Mouse (Mus musculus): ENCODE data around the gene Exoc4. TPM values are rescaled to one million over a fixed set of nuclear protein-coding genes. Genes with fewer than 3 reads are reported as not detected.

Gene Exoc4
- polyA plus RNA-seq, 1 experiment from 2014 or later: 11.7 TPM

GRCm38 (mm10) chr6:33399491-33399890 lies 150.6 kb downstream of the Exoc4 start:
- Histone ChIP-seq H3K36me3 (ENCODE audit: insufficient read depth, low read length) (no peaks in the 10 kb centered on the region), H3K27me3 (replicated peaks; ENCODE audit: insufficient read depth, low read length) (no peaks in the 10 kb centered on the region), H3K4me1 (ENCODE audit: insufficient read depth, low read depth, low read length) (no peaks in the 10 kb centered on the region), H3K9me3 (ENCODE audit: low read length) (no peaks in the 10 kb centered on the region), H3K9ac (replicated peaks; ENCODE audit: low read depth) (no peak overlapping the region), H3K4me3 (ENCODE audit: low read depth, low read length) (no peak overlapping the region), H3K4me2 (replicated peaks; ENCODE audit: low read depth, low read length) (no peak overlapping the region), H3K27ac (ENCODE audit: low read length) (no peak overlapping the region)
- ATAC-seq (no peak), DNase-seq (ENCODE audit: low spot score) (no peak)
- WGBS: 80% methylated on average over 1 of the region's 1 CpGs
- TF ChIP-seq CTCF (IDR thresholded peaks at IDR 0.05) (no peak), EP300 (IDR thresholded peaks at IDR 0.05) (no peak)

GRCm38 (mm10) chr6:33401161-33401560 lies 152.3 kb downstream of the Exoc4 start:
- WGBS: 88% methylated on average over 2 of the region's 2 CpGs
- H3K9me3 ChIP-seq (ENCODE audit: low read length): no peaks in the 10 kb centered on the region
- no peak for ATAC-seq
- H3K4me2 ChIP-seq (replicated peaks; ENCODE audit: low read depth, low read length): no peak overlapping the region
- H3K4me3 ChIP-seq (ENCODE audit: low read depth, low read length): no peak overlapping the region
- DNase-seq (ENCODE audit: low spot score): peak; percentile 10
- no peaks in the 10 kb centered on the region for H3K36me3 ChIP-seq (ENCODE audit: insufficient read depth, low read length)
- no peak overlapping the region for H3K9ac ChIP-seq (replicated peaks; ENCODE audit: low read depth)
- H3K27ac ChIP-seq (ENCODE audit: low read length): no peak overlapping the region
- H3K27me3 ChIP-seq (replicated peaks; ENCODE audit: insufficient read depth, low read length): no peaks in the 10 kb centered on the region
- no peaks in the 10 kb centered on the region for H3K4me1 ChIP-seq (ENCODE audit: insufficient read depth, low read depth, low read length)
- no peak for TF ChIP-seq CTCF (IDR thresholded peaks at IDR 0.05)
- TF ChIP-seq EP300 (IDR thresholded peaks at IDR 0.05): no peak

- H3K9me3 ChIP-seq (ENCODE audit: low read length): no peaks in the 10 kb centered on the region
- H3K4me2 ChIP-seq (replicated peaks; ENCODE audit: low read depth, low read length): no peak overlapping the region
- H3K27me3 ChIP-seq (replicated peaks; ENCODE audit: insufficient read depth, low read length): no peaks in the 10 kb centered on the region
- WGBS: 58% methylated on average over 4 of the region's 4 CpGs
- H3K9ac ChIP-seq (replicated peaks; ENCODE audit: low read depth): no peak overlapping the region
- no peak overlapping the region for H3K4me3 ChIP-seq (ENCODE audit: low read depth, low read length)
- no peak for ATAC-seq
- DNase-seq (ENCODE audit: low spot score): peak; percentile 43
- no peak overlapping the region for H3K27ac ChIP-seq (ENCODE audit: low read length)
- TF ChIP-seq EP300 (IDR thresholded peaks at IDR 0.05) (no peak), CTCF (IDR thresholded peaks at IDR 0.05) (peak; percentile 59)
- H3K36me3 ChIP-seq (ENCODE audit: insufficient read depth, low read length): no peaks in the 10 kb centered on the region
- H3K4me1 ChIP-seq (ENCODE audit: insufficient read depth, low read depth, low read length): no peaks in the 10 kb centered on the region
These were observed 156.8 kb downstream of the Exoc4 start for GRCm38 (mm10) chr6:33405562-33406275.

GRCm38 (mm10) chr6:33409586-33409985 lies 160.7 kb downstream of the Exoc4 start:
- Histone ChIP-seq H3K36me3 (ENCODE audit: insufficient read depth, low read length) (no peaks in the 10 kb centered on the region), H3K4me1 (ENCODE audit: insufficient read depth, low read depth, low read length) (no peaks in the 10 kb centered on the region), H3K4me2 (replicated peaks; ENCODE audit: low read depth, low read length) (no peak overlapping the region), H3K27me3 (replicated peaks; ENCODE audit: insufficient read depth, low read length) (no peaks in the 10 kb centered on the region), H3K9ac (replicated peaks; ENCODE audit: low read depth) (no peak overlapping the region), H3K9me3 (ENCODE audit: low read length) (no peaks in the 10 kb centered on the region), H3K4me3 (ENCODE audit: low read depth, low read length) (no peak overlapping the region), H3K27ac (ENCODE audit: low read length) (no peak overlapping the region)
- ATAC-seq (no peak), DNase-seq (ENCODE audit: low spot score) (no peak)
- WGBS: 65% methylated on average over 3 of the region's 3 CpGs
- no peak for TF ChIP-seq CTCF (IDR thresholded peaks at IDR 0.05)
- TF ChIP-seq EP300 (IDR thresholded peaks at IDR 0.05): no peak

DNA sequence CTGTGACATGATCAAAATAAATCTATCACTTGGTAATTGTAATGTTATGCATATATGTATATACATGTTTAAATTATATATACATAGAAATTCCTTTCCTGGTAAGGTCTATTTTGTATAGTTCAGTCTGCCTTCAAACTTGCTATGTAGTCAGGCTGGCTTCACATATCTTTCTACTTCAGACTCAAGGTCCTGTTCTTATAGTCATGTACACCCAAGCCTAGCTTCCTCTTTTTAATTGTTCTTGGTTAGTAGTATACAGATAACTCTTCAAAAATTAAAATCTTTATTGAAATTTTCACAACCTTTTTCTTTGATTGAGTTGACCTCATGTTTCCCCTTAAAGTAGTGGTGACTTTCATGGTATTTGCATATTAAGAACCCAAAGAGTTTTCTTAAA lies 176.1 kb downstream of the Exoc4 start:
- H3K27me3 ChIP-seq (replicated peaks; ENCODE audit: insufficient read depth, low read length): no peaks in the 10 kb centered on the region
- no peak overlapping the region for H3K9ac ChIP-seq (replicated peaks; ENCODE audit: low read depth)
- no peak for ATAC-seq
- H3K36me3 ChIP-seq (ENCODE audit: insufficient read depth, low read length): no peaks in the 10 kb centered on the region
- no peak overlapping the region for H3K4me3 ChIP-seq (ENCODE audit: low read depth, low read length)
- no peak overlapping the region for H3K27ac ChIP-seq (ENCODE audit: low read length)
- no peaks in the 10 kb centered on the region for H3K4me1 ChIP-seq (ENCODE audit: insufficient read depth, low read depth, low read length)
- TF ChIP-seq CTCF (IDR thresholded peaks at IDR 0.05) (no peak), EP300 (IDR thresholded peaks at IDR 0.05) (no peak)
- H3K4me2 ChIP-seq (replicated peaks; ENCODE audit: low read depth, low read length): no peak overlapping the region
- DNase-seq (ENCODE audit: low spot score): no peak
- no peaks in the 10 kb centered on the region for H3K9me3 ChIP-seq (ENCODE audit: low read length)

DNA sequence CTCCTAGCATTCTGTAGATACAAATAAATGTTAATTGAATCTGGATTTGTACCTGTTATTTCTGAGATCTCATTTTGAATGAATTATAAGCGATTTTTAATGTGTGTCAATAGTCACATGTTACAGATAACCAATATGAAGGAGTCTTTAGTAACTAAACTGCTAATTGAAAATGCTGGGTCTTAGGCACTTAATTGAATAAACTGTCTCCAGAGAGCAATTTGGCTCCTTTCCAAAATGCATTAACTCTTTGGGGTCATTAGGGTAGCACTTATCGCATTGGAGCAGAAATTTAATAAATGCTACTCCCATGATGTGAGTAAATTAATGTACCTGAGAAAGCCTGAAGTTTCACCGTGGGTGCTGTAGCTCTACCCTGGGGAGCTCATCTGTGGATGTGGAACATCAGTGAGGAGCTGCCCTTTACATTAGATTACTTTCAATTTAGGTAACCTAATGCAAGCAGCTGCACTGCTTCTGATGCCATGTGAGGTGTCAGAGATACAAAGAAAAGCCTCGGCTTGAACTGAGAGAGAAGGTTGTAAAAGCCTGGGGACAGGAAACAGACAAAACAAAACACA lies 182.4 kb downstream of the Exoc4 start:
- DNase-seq (ENCODE audit: low spot score): no peak
- Histone ChIP-seq H3K36me3 (ENCODE audit: insufficient read depth, low read length) (no peaks in the 10 kb centered on the region), H3K9ac (replicated peaks; ENCODE audit: low read depth) (no peak overlapping the region), H3K4me2 (replicated peaks; ENCODE audit: low read depth, low read length) (no peak overlapping the region), H3K27me3 (replicated peaks; ENCODE audit: insufficient read depth, low read length) (no peaks in the 10 kb centered on the region), H3K9me3 (ENCODE audit: low read length) (no peaks in the 10 kb centered on the region), H3K4me3 (ENCODE audit: low read depth, low read length) (no peak overlapping the region), H3K4me1 (ENCODE audit: insufficient read depth, low read depth, low read length) (no peaks in the 10 kb centered on the region), H3K27ac (ENCODE audit: low read length) (no peak overlapping the region)
- ATAC-seq: no peak
- TF ChIP-seq CTCF (IDR thresholded peaks at IDR 0.05): no peak
- 63% methylated on average over 4 of the region's 4 CpGs for WGBS

All from lung, postnatal 0 days (tissue).